Mouse (Mus musculus) hindbrain, embryonic 10.5 days (tissue): ENCODE measurements around the gene Rapgef3. TPM values are rescaled to one million over a fixed set of nuclear protein-coding genes. Genes with fewer than 3 reads are reported as not detected.

ENCODE experiments used
- DNase-seq: peaks from one replicate; pipeline ENCODE4 v3.0.0-alpha.2; 2017; ENCODE audit warnings: low spot score
- H3K27ac ChIP-seq: fragments of 300-500 bp; sonication (generic); 2 replicates; pipeline ENCODE4 v1.5.1; 2016; ENCODE audit warnings: mild to moderate bottlenecking, moderate library complexity
- H3K27me3 ChIP-seq: fragments of 300-500 bp; sonication (generic); 2 replicates; pipeline ENCODE4 v1.6.1; 2016; ENCODE audit warnings: mild to moderate bottlenecking; ENCODE audit not compliant: poor library complexity, insufficient read depth, severe bottlenecking
- H3K36me3 ChIP-seq: fragments of 300-500 bp; sonication (generic); 2 replicates; pipeline ENCODE4 v1.6.1; 2016; ENCODE audit warnings: mild to moderate bottlenecking, moderate library complexity
- H3K4me1 ChIP-seq: fragments of 300-500 bp; sonication (generic); replicated peaks from 2 replicates; pipeline ENCODE4 v1.6.1; 2016; ENCODE audit warnings: mild to moderate bottlenecking
- H3K4me3 ChIP-seq: fragments of 300-500 bp; sonication (generic); 2 replicates; pipeline ENCODE4 v1.5.1; 2016; ENCODE audit warnings: mild to moderate bottlenecking, moderate library complexity
- H3K9me3 ChIP-seq: fragments of 300-500 bp; sonication (generic); 2 replicates; pipeline ENCODE4 v1.6.1; 2016; ENCODE audit warnings: mild to moderate bottlenecking, moderate library complexity
- WGBS: fragments of 180-500 bp; shearing (Covaris S2); methylation state at CpG from one replicate; pipeline ENCODE4 v1.1.7; 2016; 5-methylcytosine and 5-hydroxymethylcytosine counted together
- polyA plus RNA-seq: library from polyadenylated mRNA; unstranded; fragments of >200 nt; fragmentation: Nextera tagmentation; extraction: Ambion mirVana; gene quantifications from 2 replicates; pipeline ENCODE4 v1.2.1, GENCODE M21; 2016

Rapgef3 gene
- polyA plus RNA-seq, result 6.2 and 6.7 TPM in 2 replicates

DNA sequence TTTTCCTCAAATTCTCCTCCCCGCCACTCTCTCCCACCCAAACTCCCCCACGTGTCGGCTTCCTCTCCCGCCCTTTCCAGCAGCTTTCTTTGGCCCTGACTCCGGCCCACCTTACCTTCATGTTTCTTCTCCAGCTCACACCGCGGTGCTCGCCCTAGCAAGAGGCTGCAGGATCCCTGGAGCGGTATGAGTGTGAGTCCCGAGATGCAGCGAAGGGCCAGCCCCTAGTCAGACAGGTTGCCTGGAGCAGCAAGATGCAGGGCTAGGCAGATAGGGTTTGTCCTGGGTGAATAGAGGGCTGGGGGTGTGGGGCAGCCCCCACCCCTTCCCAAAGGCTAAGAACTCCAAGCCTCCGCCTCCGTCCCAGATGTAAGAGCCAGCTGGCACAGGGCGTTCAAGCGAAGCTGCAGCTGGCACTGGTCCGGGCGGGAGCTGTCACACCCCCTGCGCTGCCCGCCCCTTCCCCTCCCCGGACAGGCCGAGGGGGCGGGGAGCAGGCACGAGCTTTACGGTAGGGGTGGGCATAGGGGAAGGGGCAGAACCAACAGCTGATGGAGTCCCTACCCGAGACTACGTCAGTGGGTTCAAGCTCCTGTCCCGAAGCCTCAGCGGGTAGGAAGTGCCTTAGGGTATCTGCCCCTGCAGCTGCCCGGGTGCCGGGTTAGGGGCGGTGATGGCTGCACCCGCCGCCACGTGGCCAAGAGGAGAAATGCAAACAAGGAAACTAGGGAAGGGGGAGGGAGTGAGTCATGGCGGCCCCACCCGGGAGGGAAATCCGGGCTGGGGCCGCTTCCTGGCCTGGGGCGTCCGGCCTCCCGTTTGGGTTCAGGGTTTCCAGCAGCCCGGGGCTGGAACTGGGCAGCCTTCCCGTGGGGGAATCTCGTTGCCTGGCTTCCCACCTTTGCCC is at the start of gene Rapgef3:
Gene Rapgef3, minus strand, starts transcription at position 693 of the 907 bp plus-strand sequence.
- WGBS, result 1% methylated on average over 44 of the region's 44 CpGs
- H3K4me1 ChIP-seq, result peaks cover 56% of the 10 kb centered on the region
- no peaks in the 10 kb centered on the region for H3K9me3 ChIP-seq
- H3K27ac ChIP-seq, result peak within 1 kb of the TSS; percentile 82
- DNase-seq, result peak; percentile 82
- H3K36me3 ChIP-seq, result no peaks in the 10 kb centered on the region
- H3K27me3 ChIP-seq, result peaks cover 83% of the 10 kb centered on the region
- H3K4me3 ChIP-seq, result peak within 1 kb of the TSS; percentile 59

DNA sequence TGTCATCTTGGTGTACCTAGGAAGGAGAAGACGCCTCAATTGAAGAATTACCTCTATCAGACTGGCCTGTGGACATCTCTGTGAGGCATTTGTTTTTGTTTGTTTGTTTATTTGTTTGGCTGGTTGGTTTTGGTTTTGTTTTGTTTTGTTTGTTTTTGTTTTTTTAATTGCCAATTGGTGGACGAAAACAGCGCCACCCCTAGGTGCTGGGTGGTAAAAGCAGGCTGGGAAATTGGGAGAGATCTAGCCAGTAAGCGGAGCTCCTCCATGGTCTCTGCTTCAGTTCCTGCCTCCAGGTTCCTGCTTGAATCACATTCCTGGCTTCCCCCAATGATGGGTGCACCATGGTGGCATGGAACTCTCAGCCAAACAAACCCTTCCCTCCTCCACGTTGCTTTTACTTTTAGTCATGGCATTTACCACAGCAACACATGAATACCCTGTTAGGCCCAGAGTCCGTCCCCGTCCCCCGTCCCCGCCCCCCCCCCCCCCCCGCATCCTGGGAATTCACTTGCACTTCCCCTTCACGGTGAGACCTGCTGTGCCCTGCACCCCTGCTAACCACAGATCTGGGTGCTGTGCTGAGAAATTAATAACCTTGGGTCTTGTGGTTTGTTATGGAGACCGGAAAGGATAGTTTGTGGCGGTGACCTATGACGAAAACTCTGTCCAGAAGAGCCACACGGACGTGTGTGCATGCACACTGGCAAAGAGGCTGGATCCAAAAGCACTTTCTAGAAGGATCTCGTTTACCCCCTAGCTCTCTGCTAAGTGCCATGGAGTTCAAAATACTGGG is 48.6 kb upstream of the Rapgef3 start:
- peaks cover 59% of the 10 kb centered on the region for H3K4me1 ChIP-seq

DNA sequence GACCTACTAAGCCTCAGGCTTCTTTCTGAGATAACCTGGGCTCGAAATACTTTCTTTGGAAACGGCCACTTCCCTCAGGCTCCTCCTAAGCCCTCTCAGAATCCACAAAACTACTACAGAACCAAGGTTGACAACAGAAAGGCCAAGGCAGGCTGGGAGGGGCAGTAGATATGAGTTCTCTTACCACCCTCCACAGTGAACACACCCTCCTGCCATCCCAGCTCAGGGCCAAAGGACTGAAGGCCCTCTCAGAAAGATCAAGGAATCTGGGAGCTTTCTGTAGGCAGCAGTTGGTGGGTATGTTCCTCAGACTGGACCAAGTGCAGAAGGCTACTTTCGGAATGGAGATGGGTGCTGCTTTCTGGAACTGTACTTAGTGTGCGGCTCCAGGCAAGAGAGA is 47.5 kb upstream of the Rapgef3 start:
- peaks cover 52% of the 10 kb centered on the region for H3K4me1 ChIP-seq
- no peak overlapping the region for H3K4me3 ChIP-seq
- no peak overlapping the region for H3K27ac ChIP-seq
- no peak for DNase-seq
- H3K9me3 ChIP-seq, result no peaks in the 10 kb centered on the region
- H3K36me3 ChIP-seq, result peaks cover 39% of the 10 kb centered on the region
- WGBS, result 97% methylated on average over 4 of the region's 4 CpGs
- no peaks in the 10 kb centered on the region for H3K27me3 ChIP-seq

More for the DNA sequence above, 48.6 kb upstream of the Rapgef3 start:
- DNase-seq, result no peak
- Histone ChIP-seq H3K27me3 (no peaks in the 10 kb centered on the region), H3K36me3 (peaks cover 35% of the 10 kb centered on the region), H3K27ac (no peak overlapping the region), H3K9me3 (no peaks in the 10 kb centered on the region), H3K4me3 (no peak overlapping the region)
- 92% methylated on average over 17 of the region's 17 CpGs for WGBS

DNA sequence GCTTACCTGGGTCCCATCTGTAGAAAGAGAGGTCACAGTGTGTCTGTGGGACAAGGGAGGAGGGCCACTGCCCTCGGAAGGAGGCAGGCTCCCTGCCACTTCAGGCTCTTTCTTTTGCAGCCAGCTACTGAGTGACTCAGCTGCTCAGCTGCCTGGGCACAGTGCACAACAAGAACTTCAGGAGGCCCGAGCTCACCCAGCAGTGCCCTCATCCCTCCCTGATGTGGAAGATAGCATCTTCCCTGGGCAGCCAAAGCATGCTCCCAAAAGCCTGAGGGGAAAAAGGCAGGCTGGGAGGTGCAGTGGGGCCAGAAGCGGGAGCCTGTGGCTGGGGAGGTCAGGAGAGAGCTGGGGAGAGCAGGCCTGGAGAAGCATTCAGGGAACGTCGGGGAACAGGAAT is 46.9 kb upstream of the Rapgef3 start:
- H3K27ac ChIP-seq, result peak overlapping the region; percentile 66; the same call in 1 of the 2 replicates
- DNase-seq, result no peak
- no peaks in the 10 kb centered on the region for H3K27me3 ChIP-seq
- 46% methylated on average over 5 of the region's 5 CpGs for WGBS
- H3K9me3 ChIP-seq, result no peaks in the 10 kb centered on the region
- H3K4me3 ChIP-seq, result no peak overlapping the region
- H3K36me3 ChIP-seq, result peaks cover 39% of the 10 kb centered on the region
- H3K4me1 ChIP-seq, result peaks cover 47% of the 10 kb centered on the region

DNA sequence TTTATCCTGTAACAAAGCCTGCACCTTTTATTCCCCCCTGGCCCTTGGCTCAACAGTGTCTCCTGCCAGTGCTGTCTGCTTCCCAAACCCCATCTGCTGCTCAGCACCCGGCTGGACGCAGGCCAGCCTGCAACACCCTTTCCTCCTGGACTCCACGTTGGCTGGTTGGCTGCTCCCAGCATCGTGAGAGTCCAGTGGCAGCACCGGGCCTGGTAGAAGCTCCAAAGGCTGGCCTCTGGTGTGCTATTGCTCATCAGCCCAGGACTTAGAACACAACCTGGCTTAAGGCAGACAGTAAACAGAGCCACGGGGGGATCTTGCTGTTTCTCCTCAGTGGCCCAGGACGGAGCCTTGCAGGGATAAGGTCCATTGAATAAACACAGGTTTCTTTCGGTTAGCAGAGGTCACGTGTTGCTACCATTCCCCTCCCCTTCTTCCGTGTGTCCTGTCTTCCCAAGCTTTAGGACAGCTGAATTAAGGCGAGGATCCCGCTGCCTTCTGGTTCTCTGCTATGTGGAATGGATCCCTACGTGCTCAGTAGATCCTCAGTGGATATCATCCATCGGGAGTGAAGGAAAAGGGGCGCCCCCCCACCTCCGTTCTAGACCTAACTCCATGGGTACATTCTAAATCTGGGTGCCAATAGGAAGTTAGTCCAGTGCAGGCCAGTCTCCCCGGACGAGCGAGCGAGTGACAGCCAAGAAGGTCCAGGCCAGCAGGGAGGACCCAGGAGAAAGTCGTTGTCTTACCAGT is 45.9 kb upstream of the Rapgef3 start:
- Histone ChIP-seq H3K4me1 (peaks cover 50% of the 10 kb centered on the region), H3K27ac (peak overlapping the region; percentile 70), H3K4me3 (no peak overlapping the region), H3K27me3 (no peaks in the 10 kb centered on the region), H3K36me3 (peaks cover 50% of the 10 kb centered on the region), H3K9me3 (no peaks in the 10 kb centered on the region)
- no peak for DNase-seq
- WGBS, result 55% methylated on average over 21 of the region's 21 CpGs

DNA sequence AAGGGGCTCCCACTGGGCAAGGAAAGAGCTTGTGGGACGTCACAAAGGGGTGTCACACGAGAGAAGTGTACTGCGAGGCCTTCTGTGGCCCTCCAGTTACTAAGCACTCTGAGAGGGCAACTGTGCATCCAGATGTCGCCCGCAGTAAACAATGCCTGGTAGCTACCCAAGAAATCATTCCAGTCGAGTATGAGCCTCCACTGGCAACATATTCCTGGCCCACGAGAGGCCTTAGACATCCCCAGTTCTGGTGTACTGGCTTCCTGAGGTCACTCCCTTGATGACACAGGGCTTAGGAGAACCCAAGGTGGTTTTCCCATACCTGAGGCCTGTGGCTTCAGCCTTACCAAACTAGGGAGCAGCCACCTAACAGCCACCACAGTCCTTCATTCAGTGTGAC is 45.1 kb upstream of the Rapgef3 start:
- no peak for DNase-seq
- H3K36me3 ChIP-seq, result peaks cover 57% of the 10 kb centered on the region
- 64% methylated on average over 7 of the region's 7 CpGs for WGBS
- peak overlapping the region; percentile 70 for H3K27ac ChIP-seq
- no peaks in the 10 kb centered on the region for H3K9me3 ChIP-seq
- no peak overlapping the region for H3K4me3 ChIP-seq
- peaks cover 47% of the 10 kb centered on the region for H3K4me1 ChIP-seq
- H3K27me3 ChIP-seq, result no peaks in the 10 kb centered on the region

DNA sequence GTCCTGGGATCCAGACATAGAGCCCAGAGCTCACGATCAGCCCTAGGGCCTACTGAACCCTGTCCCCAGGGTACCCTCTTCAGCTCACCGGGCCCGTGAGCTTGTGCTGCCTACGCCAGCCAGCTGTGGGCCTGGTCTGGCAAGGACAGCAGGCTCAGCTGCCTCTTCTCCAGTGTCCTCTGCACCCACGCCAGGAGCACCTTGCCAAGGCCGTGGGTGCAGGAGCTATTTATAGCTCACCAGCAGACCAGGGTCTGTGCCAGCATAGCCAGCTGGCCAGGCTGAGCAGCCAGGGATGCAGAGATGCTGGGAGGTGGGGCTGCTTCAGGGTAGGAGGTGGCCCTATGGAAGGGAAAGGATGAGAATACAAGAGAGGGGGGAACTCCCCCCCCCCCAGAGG is 44.4 kb upstream of the Rapgef3 start:
- H3K9me3 ChIP-seq, result no peaks in the 10 kb centered on the region
- DNase-seq, result no peak
- WGBS, result 86% methylated on average over 6 of the region's 6 CpGs
- peaks cover 54% of the 10 kb centered on the region for H3K4me1 ChIP-seq
- H3K27ac ChIP-seq, result peak overlapping the region; percentile 46
- no peak overlapping the region for H3K4me3 ChIP-seq
- H3K36me3 ChIP-seq, result peaks cover 64% of the 10 kb centered on the region
- H3K27me3 ChIP-seq, result no peaks in the 10 kb centered on the region

DNA sequence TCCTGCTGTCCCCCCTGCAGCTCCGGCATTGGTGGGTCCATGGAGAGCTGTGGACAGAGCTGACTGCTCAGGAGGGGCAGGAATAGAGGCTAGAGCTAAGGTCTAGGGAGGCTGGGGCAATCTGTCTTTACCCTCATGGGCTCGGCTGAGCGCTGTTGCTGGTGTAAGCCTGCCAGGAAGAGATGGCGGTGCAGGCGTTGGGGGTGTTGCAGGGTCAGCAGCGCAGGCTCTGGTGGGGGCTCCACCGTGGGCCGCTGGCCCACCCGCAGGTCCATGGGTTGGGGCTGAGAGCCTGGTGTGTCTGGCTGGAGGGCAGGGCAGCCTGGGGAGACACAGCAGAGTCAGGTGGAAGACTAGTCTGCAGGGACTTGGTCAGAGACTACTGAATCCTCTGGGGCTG is 43.5 kb upstream of the Rapgef3 start:
- Histone ChIP-seq H3K27ac (no peak overlapping the region), H3K36me3 (peaks cover 63% of the 10 kb centered on the region), H3K4me3 (no peak overlapping the region), H3K27me3 (no peaks in the 10 kb centered on the region), H3K4me1 (peaks cover 61% of the 10 kb centered on the region), H3K9me3 (no peaks in the 10 kb centered on the region)
- no peak for DNase-seq
- 91% methylated on average over 9 of the region's 9 CpGs for WGBS

DNA sequence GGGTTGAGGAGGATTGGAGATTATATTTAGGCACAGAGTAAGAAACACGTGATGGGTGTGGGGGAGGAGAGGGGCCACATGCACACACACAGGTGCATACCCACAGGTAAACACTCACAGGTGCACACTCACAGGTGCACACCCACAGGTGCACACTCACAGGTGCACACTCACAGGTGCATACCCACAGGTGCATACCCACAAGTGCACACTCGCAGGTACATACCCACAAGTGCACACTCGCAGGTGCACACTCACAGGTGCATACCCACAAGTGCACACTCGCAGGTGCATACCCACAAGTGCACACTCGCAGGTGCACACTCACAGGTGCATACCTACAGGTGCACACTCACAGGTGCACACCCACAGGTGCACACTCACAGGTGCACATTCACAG is 42.6 kb upstream of the Rapgef3 start:
- Histone ChIP-seq H3K9me3 (no peaks in the 10 kb centered on the region), H3K4me3 (no peak overlapping the region), H3K36me3 (peaks cover 58% of the 10 kb centered on the region), H3K27me3 (no peaks in the 10 kb centered on the region), H3K27ac (no peak overlapping the region), H3K4me1 (peaks cover 64% of the 10 kb centered on the region)
- no peak for DNase-seq
- 92% methylated on average over 5 of the region's 5 CpGs for WGBS

DNA sequence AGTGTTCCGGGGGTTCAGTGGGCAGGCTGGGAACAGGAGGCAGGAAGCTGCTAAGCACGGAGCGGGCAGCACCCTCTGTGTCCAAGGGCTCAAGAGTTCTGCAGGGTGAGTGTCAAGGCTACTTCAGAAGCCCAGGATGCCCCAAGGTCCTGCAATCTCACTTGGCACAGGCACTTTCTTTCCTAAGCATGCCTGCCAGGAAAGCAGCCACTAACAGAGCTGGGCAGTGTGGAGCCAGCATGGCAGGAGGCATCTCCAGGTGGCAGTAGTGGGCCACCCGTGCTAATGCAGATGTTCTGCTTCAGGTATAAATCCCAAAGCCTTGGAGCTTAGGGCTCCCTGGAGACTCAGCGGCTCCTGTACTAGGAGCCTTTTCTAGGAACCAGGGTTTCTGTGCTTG is 42.2 kb upstream of the Rapgef3 start:
- H3K27me3 ChIP-seq, result no peaks in the 10 kb centered on the region

DNA sequence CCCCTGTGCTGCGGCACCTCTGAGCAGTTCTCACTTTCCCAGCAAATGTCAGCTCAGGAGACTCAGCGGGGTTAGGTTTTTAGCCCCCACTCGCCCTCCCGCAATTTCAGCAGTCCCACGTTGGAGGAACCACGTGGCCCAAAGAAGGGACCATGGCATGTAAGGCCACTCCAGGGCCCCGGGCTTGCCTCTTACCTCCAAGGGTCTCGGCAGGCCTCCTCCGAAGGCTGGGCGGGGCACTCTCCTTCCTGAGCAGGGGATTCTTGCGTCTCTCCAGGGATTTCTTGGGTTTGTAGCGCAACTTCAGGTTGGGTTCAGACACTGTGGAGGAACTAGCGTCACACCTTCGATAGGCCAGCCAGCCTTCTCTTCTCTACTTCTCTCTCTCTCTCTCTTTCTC is 41.4 kb upstream of the Rapgef3 start:
- no peaks in the 10 kb centered on the region for H3K9me3 ChIP-seq
- peaks cover 52% of the 10 kb centered on the region for H3K4me1 ChIP-seq
- no peak overlapping the region for H3K4me3 ChIP-seq
- no peak for DNase-seq
- no peak overlapping the region for H3K27ac ChIP-seq
- WGBS, result 85% methylated on average over 14 of the region's 14 CpGs
- H3K27me3 ChIP-seq, result no peaks in the 10 kb centered on the region
- peaks cover 68% of the 10 kb centered on the region for H3K36me3 ChIP-seq

More for the DNA sequence above, 42.2 kb upstream of the Rapgef3 start:
- 85% methylated on average over 5 of the region's 5 CpGs for WGBS
- Histone ChIP-seq H3K4me1 (peaks cover 59% of the 10 kb centered on the region), H3K27ac (no peak overlapping the region), H3K36me3 (peaks cover 61% of the 10 kb centered on the region), H3K9me3 (no peaks in the 10 kb centered on the region), H3K4me3 (no peak overlapping the region)
- DNase-seq, result no peak

DNA sequence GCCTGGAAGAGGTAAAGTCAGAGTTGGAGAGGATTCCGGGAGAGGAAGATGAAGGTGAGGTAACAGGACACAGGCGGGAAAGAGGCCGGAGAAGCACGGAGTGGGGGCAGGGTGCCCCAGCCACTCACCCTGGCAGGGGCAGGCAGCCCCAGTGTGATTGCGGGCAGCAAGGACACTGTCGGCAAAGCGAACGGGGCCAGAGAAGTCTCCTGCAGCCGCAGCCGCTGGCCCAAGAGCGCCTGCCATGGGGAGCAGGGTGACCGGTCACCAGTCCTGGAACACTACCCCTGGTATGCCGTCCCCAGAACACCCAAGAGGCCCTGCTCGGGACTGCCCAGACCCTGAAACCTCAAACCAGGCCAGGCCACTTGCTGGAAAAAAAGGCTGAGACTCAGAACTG is 40.8 kb upstream of the Rapgef3 start:
- peaks cover 45% of the 10 kb centered on the region for H3K4me1 ChIP-seq
- no peaks in the 10 kb centered on the region for H3K9me3 ChIP-seq
- H3K36me3 ChIP-seq, result peaks cover 71% of the 10 kb centered on the region
- 0 out of 2 replicates have a peak overlapping the region, but pooled peaks have one; percentile 8 for H3K27ac ChIP-seq
- 86% methylated on average over 14 of the region's 14 CpGs for WGBS
- no peak for DNase-seq
- H3K27me3 ChIP-seq, result no peaks in the 10 kb centered on the region
- no peak overlapping the region for H3K4me3 ChIP-seq
